Mouse (Mus musculus) frontal cortex, postnatal 10 days (tissue): Measurements from ENCODE around the gene Slc2a4.
A peak's percentile ranks its signal among the peaks of the same experiment; 100 is the strongest.
"Not testable (repeated sequence)": the region's sequence is repeated elsewhere in the genome, so short reads cannot be mapped to it uniquely, and the experiment has no call there.

Experiments
- DNase-seq, 2 experiments: peaks; one replicate each; pipeline ENCODE4 v3.0.0; 2022; ENCODE audit warnings: low spot score in 2 of 2, mixed read lengths in 1 of 2

The Slc2a4 gene

DNA sequence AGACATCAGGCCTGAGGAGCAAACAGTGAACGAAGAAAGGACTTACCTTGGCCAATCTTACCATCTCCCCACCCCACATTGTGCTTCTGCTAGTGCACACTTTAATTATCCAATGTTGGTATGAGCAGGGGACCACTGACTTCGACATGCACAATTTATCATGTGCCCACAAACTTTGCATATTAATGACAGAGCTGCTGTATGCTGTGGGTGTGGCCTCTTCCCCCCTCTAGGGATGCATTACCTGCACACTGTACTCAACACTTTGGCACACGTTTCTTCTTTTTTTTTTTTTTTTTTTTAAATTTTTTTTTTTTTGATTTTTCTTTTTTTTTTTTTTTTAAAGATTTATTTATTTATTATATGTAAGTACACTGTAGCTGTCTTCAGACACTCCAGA, 22.8 kb upstream of the Slc2a4 start:
- DNase-seq: no peak

DNA sequence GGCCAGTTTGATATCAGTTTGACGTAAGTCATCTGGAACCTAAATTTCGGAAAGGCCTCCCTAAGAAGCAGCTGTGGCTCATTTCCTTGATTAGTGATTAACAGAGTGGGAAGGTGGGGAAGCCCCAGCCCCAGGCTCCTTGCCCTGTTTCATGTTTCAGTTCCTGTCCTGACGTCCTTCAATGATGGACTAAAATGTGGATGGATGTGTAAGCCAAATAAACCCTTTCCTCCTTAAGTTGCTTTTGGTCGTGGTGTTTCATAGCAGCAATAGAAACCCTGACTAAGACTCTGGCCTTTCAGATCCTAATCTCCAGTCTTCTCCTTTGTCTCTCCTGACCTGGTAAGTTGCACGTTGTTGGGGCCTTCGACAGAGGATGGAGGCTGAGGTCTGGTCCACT, 22.2 kb upstream of the Slc2a4 start:
- DNase-seq: no peak

DNA sequence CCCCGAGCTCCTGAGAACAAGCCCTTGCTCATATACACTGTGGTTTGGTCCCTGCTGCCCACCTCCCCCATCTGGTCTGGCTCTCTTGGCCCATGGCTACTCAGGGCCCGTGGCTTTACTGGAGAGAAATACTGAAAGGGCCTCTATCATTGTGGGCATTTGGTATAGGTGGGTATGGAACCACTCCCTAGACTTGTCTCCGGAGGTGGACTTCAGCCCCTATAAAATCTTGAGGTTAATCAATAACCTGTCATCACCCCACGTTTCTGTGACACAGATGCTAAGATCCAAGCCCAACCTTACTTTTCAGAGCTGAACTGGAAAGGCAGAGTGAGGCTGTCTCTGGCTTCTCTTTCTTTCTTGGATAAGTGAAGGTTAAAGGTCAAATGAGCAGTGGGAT, 20.8 kb upstream of the Slc2a4 start:
- no peak for DNase-seq

DNA sequence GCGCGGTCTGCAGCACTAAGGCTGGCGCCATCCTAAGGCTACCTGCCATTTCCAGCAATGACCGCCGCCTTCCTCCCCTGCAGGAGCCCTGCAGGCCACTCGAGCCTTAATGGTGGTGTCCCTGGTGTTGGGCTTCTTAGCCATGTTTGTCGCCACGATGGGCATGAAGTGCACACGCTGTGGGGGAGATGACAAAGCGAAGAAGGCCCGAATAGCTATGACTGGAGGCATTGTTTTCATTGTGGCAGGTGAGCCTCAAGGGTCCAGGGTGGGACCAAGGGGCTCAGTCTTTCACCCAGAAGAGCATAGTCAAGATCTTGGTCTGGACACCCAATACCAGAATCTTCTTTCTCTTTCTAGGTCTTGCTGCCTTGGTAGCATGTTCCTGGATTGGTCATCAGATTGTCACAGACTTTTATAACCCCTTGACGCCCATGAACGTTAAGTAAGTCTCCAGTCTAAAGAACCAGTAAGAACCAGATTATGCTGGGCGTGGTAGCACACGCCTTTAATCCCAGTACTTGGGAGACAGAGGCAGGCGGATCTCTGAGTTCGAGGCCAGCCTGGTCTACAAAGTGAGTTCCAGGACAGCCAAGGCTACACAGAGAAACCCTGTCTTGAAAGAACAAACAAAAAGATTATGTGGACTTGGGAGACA, 19.0 kb upstream of the Slc2a4 start:
- DNase-seq: no peak

DNA sequence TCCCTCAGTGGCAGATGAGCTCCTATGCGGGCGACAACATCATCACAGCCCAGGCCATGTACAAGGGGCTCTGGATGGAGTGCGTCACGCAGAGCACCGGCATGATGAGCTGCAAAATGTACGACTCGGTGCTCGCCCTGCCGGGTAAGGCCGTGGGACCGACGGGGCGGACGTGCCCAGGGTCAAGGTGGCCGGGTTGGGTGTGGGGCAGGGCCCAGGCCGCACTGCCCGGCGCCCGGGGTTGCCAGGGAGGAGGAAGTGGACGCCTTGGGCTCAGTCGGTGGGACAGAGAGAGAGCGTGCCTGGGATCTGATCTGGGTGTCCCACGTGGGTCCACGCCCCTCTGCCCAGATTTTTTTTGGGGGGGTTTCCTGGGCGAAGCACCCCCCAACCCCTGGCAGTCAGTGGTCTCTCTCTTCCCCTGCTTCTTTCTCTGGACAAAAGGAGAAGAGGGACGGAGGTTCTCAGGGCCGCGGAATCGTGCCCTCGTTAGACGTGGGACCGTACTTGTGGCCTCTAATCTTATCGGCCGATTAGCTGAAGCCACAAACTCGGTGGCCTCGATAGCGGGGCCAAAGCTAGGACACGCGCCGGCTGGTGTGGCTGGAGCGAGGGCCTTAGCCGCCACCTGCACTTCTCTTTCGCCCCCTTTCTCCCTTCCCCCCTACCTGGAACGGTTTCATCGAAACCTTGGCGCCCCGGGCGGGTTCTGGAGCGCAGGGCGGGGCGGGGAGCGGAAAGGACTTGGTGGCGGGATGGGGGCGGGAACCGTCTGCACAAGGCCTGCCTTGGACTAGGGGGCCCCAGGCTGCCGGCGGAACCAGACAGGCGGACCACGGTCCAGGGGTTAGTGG, 18.2 kb upstream of the Slc2a4 start:
- DNase-seq: no peak

DNA sequence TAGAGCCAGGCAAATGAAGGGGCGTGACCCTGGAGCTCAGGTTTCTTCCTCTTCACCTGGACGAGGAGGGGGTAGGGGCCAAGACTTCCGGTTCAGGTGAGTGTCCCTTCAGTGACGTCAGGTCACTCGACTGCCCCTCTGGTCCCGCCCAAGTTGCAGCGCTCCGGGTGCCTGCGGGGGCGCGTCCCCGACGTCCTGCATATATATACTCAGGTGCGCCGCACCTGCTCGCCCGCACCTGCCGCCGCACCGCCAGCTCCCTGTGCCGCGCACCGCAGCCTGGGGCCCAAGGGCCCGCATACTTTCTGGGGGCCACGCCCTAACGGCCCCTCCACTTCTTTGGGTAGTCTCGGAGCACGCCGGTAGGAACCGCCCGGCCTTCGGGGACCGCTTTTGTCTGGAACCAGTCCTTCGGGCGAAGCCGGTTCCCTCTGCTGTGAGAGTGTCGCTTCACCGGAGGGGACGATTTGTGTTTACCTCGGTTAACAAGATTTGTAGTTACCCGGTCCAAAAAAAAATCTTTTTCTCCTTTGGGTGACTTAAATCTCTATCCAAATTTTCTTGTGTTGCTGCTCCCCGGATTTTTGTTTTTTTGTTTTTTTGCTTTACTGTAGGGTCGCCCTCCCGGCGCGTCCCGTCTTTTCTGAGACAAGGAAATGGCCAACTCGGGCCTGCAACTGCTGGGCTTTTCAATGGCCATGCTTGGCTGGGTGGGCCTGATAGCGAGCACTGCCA, 17.4 kb upstream of the Slc2a4 start:
- DNase-seq: no peak

DNA sequence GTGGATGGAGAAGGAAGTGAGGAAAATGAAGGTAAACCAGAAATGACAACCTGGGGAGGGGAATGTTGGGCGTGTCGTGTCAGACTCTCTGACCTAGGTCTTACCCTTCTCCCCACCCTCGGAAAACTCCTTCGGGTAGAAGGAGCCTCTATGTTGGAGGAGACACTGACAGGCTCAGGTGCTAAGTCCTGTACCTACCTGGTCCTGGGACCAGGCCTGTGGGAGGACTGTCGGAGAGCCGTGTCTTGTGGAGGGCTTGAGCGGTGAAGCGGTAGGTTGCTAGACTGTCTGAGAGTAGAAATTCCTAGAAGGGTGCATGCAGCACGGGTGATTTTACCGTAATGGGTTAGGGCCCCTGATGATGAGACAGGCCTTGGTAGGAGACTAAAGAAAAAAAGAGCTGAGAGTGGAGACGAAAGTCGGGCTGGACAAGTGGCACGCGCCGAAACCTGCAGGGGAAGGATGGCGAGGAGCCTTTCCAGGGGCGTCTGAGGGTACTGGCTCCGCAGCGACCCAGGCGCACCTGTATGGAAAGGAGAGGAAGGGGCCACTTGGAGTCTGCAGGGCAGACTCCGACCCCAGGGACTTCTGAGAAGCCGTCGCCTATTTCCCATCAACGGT, 16.8 kb upstream of the Slc2a4 start, which contains the start of gene Cldn7:
Gene Cldn7 (plus strand): TSS at position 130 of the 621 bp plus-strand sequence.
- no peak for DNase-seq

DNA sequence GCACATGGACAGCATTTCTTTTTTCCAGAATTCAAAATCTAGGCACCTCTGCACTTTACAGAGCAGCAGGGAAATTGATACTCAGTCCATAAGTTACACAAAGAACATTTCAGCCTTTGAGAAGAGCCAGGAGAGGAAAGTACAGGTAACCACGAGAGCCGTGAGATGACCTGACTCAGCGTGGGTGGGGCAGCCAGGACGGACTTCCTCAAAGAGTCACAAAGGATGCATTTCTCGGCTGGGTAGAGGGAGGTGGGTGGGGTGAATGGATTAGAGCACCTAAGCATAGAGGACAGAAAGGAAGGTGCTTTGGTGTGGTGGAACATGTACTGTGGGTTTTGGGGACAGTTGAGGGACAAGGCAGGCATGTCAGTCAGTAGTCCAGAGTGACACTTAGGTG, 13.9 kb upstream of the Slc2a4 start:
- no peak for DNase-seq

DNA sequence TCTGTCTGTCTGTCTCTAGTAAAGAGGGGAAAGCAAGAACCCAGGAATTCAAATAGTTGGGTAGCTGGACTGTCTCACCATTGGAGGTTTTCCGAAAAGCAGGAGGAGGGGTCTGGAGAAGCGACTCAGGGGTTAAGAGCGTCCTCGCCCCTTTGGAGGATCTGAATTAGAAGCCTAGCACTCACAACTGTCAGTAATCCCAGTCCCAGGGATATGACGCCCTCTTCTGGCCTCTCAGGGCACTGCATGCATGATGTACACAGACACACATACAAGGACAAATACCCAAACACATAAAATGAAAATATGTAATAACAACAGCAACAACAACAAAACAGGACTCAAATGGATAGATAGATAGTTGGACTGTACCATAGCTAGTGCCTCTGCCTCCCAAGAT, 12.6 kb upstream of the Slc2a4 start:
- DNase-seq: no peak

DNA sequence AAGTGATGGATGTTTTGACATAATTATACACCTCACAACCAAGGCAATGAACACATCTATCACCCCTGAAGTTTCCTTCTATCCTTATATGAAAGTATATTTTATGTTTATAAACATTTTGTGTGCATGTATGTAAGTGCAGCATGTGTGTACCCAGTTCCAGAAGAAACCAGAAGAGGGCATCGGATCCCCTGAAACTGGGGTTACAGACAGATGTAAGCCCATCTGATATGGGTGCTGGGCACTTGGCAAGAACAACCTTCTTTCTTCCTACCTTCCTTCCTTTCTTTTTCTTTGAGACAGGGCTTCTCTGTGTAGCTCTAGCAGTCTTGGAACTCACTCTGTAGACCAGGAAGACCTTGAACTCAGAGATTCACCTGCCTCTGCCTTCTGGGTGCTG, 8.2 kb upstream of the Slc2a4 start:
- no peak for DNase-seq

DNA sequence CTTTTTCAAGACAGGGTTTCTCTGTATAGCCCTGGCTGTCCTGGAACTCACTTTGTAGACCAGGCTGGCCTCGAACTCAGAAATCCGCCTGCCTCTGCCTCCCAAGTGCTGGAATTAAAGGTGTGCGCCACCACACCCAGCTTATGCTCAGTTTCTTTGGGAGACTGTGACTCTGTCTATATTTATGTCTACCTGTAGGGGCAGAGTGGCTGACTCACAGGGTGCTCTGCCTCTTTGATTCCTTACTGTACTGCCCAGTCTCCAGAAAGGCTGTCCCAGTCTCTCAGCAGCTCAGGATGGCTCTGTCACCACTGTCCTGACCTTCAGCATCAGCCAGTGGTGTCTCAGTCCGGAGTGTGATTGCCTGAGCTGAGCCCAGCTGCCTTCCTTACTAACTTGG, 7.6 kb upstream of the Slc2a4 start:
- DNase-seq: not testable (repeated sequence)

DNA sequence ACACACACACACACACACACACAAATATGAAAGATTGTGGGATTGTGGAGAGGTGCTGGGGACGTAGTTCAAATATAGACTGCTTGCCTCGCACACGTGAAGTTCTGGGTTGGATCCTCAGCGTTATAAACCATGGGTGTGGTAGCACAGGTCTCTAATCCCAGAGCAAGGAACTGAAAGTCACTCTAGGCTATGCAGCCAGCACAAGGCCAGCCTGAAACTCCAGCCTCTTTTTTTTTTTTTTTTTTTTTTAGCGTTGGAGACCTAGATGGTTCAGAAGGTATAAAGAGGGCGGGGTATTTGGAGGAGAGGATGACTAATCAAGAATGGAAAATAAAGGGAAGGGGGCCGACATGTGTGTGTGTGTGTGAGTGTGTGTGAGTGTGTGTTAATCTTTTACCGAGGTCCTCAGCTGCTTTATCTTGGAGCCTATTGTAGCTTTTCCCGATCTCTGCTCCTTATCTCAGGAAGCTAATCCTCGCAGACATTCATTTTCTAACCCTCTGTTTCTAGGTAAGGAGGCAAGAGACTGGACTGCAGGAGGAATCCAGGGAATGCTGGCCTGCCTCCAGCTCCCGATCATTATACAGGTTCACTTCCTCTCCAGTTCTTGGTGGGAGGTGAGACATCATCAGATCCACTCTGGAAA, 5.4 kb upstream of the Slc2a4 start:
- DNase-seq: no peak

DNA sequence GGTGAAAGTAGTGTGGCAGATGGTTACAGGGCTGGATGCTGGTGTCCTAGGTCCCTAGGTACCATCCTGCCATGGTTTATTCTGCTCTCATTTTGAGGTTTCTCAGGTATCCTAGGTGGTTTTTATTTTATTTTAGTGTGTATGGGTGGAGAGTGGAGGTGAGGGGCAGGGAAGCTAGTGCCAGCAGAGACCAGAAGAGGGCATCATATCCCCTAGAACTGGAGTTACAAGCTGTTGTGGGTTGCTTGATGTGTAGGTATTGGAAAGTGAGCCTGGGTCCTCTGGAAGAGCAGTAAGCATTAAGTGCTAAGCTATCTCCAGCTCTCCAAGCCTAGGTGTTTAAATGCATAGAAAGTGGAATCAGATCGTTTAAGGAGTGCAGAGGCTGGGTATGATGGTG, 4.3 kb upstream of the Slc2a4 start:
- no peak for DNase-seq

DNA sequence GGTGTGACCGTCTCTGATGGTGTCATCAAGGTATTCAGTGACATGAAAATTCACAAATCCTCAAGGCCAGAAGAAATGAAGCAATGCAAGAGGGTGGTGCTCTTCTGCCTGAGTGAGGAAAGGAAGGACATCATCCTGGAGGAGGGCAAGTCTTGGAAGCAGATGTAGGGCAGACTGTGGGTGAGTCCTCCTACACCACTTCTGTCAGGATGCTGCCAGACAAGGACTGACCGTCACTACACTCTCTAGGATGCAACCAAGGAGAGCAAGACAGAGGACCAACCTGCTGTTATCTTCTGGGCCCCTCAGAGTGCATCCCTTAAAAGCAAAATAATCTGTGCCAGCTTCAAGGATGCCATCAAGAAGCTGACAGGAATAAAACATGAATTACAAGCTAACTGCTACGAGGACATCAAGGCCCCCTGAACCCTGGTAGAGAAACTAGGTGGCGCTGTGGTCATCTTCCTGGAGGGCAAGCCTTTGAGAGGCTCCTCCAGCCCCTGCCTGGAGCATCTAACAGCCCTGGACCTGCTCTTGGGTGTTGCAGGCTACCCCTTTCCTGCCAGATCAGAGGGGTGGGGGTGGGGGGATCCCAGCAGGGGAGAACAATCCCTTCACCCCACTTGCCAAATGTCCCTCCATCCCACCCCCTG, 2.9 kb upstream of the Slc2a4 start:
- no peak for DNase-seq

DNA sequence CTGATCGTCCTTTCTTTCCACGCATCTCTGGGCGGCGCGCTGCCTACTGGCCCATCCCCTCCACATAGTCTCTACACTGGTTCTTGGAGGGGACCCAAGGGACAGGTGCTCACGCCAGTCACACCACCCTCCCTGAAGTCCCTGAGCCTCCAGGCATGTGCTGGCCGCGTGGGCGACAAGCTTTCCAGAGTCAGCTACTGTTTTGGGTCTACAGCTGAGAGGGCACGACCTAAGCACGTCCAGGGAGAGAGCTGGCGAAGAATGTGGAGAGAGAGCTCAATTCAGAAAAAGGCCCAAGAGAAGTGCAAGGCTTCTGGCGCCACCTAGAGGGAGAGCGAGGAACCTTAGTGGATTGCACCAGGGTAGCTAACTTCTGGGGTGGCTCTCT, 769 bp upstream of the Slc2a4 start:
- DNase-seq: peak in 1 of 2 experiments; percentile 69

DNA sequence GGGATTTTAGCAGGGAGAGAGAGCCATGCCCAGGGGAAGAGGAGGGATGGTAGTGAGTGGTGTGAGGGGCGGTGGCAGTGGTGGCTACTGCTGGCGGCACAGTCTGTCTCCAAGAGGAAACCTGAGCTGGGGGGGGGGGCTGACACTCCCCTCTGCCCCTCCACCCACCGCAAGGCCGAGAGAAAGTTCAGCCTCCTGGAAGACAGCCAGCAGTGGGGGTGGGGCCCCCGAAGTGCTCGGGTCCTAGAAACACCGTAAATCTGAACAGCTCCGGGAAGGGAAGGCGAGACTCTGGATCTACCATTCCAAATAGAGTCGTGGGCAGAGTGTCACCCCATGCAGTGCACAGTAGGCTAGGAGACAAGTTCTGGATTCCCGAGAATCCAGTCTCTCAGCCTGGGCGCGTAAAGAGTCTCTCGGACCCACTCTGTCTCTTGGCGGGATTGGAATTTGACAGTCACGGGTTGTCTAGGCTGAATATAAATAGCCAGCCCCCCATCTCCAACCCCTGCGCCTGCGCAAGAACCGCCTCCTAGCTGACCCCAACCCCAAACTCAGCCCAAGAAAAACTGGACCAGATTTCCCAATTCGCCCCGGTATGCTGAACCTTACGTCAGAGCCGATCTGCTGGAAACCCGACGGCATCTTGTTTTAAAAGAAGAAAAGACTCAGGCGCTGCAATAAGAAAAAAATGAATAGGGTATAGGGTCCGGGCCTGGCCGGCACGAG, 487 bp downstream of the Slc2a4 start:
- no peak for DNase-seq

DNA sequence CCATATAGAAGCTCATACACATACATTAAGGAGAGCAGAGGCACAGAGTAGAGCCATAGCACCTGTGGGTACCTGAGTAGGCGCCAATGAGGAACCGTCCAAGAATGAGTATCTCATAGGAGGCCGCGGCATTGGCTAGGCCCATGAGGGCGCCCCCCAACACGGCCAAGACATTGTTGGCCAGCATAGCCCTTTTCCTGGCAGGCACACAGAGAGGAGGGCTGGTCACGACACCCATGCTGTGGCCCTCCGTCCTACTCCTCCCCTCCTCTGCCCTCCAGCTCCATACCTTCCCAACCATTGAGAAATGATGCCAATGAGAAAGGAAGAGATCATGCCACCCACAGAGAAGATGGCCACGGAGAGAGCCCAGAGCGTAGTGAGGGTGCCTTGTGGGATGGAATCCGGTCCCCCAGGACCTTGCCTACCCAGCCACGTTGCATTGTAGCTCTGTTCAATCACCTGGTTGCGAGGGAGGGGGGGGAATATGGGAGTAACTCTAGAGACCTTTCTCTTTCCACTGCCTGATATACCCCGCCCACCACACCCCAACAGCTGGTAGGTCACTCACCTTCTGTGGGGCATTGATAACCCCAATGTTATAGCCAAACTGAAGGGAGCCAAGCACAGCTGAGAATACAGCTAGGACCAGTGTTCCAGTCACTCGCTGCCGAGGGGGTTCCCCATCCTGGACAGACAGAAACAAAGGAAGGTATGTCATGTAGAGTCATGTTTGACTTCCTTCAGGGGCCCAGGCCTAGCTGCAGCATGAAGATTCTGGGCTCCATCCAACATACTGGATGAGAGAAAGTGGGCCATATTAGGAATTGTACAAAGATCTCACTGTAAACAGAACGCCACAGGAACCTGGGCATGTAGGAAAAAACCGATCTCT, 1.7 kb downstream of the Slc2a4 start:
- DNase-seq: no peak

DNA sequence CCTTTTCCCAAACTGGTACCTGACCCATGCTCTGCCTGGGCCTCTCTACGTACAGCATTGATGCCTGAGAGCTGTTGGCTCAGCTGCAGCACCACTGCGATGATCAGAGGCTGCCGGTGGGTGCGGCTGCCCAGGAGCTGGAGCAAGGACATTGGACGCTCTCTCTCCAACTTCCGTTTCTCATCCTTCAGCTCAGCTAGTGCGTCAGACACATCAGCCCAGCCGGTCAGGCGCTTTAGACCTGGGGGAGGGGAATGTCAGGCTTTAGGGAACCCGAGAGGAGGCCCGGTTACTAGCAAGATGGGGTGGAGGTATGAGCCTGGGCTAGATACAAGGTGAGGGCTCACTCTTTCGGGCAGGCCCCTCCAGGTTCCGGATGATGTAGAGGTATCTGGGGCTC, 2.8 kb downstream of the Slc2a4 start:
- no peak for DNase-seq

DNA sequence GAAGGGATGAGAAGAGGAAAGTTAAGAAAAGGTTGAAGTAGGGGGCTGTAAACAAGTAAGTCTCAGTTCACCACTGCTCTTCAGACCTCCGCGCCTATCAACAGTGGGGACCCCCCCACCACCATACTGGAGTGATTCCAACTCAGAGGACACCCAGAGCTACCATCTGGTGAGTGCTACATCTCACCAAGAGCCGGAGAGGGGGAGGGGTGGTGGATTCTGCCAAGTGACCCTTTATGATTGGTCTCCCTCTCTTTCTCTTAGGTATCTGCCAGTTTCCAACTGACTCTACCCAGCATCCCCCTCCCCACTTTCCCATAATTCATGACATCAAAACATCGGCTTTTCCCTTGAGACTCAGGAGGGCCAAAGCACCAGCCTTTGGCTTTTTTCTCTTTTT, 7.0 kb downstream of the Slc2a4 start:
- no peak for DNase-seq
